Mouse (Mus musculus): Measurements from ENCODE around the gene Gm11214.

Gm11214 gene

DNA sequence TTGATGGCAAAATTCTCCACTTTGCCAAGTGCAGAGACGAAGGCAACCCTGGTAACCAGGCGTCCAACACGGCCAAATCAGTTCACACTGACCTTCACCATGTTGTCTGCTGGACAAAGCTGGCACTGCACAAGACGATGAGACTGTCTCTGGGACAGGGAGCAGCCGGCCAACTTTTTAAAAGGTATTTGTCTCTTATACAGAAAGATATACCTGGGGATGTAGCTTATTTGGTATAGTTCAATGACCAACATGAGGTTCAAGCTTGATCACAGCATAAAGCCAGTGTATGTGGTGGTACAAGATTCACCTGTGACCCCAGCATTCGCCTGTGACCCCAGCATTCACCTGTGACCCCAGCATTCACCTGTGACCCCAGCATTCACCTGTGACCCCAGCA lies at the start of gene Gm11214:
Gene Gm11214 (minus strand): TSS at position 101 of the 400 bp plus-strand sequence.
- DNase-seq = no peak

DNA sequence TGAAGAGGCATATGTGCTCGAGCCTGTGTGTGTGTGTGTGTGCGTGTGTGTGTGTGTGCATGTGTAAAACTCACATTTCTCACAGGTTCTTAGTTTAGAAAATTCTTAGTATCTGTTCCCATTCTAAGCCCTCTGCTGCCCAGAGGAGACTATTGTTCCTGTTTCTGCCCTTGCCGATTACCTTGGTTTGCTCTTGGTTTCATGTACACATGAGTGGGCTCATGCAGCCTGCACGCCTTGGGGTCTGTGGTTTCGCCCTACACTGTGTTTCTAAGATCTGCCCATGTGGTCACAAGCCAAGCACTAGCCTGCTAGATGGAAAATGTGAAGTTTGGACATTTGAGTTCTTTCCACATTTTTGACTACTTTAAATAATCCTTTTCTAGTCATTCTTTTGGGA lies 48.7 kb upstream of the Gm11214 start:
- DNase-seq = peak; percentile 8 to 20

- no peak for DNase-seq
These were observed 47.4 kb upstream of the Gm11214 start for GRCm38 (mm10) chr4:63710431-63711220.

- DNase-seq = no peak
These were observed 43.2 kb upstream of the Gm11214 start for GRCm38 (mm10) chr4:63706279-63706971.

DNA sequence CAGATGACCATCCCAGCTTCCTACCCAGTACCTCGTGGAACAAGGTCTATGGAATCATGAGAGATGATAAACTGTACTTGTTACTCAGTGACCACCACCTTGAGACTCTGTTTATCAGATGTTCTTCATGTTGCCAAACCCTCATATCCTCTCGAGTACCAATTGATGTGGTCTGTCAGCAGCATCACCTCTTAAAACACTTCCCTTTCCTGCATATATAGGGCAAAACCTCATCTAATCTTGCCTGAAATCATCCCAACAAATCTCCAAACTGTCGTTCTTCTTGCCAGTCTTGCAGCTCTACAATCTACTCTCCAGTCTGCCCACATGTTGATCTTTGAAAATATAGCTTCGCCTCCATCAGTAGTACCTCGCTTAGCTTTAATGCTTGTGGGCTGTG lies 41.1 kb upstream of the Gm11214 start:
- no peak for DNase-seq

DNA sequence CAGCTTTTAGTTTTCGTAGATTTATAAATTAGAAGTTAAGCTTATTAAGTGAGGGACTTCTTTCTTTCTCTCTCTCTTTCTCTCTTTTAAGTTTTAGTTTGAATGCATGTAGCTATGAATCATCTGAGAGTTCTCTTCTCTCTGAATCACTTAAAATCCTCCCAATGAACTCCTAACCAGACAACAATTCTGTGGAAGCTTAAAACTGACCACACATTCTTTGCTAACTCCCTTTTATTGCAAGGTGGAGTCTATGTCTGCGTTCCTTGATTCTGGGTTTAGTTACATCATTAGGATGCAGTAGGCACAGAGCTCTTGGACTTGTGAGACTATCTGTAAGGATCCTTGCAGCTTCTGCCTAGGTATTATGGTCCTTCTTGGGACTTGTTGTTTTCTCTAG lies 40.5 kb upstream of the Gm11214 start:
- no peak for DNase-seq

GRCm38 (mm10) chr4:63702006-63702704 lies 39.0 kb upstream of the Gm11214 start:
- DNase-seq = no peak

DNA sequence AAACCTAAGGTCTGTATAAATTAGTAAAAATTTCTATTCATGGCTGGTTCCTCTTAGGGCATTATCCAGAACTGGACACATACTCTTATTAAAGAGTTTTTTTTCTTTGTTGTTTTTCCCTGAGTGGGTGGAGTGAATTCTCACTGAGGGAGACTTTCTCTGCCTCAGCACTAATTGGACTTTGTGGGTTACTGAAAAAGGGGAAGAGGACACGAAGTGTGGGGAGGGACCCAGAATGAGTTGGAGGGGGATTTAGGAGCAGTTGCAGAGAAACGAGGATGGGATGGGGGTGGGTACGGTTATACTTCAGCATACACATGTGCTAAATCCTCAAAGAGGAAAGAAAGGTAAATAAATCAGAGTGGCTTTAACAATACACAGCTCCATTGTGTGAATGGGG lies 36.6 kb upstream of the Gm11214 start:
- DNase-seq = no peak

GRCm38 (mm10) chr4:63696921-63697320 lies 33.7 kb upstream of the Gm11214 start:
- no peak for DNase-seq

- DNase-seq = no peak
These were observed 29.2 kb upstream of the Gm11214 start for GRCm38 (mm10) chr4:63692351-63692750.

DNA sequence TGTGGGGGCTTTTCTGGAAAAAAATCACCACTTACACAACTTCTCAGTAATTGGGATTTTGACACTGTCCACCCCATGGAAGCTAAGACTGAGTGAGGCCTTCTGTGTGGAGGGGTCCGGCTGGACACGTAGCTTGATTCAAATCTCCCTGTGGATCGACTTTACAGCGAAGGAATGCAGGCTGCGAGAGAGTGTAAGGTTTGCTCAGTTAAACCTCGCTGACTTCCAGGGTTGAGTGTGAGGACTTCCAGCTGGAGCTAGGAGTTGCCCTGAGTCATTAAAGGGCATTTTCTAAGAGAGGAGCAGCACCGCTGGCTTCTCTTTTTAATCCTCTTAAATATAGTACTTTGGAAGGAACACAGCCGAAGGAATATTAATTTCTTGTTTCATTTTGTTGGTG lies 24.2 kb upstream of the Gm11214 start:
- DNase-seq = no peak

- peak; percentile 23 to 39 for DNase-seq
These were observed 23.0 kb upstream of the Gm11214 start for GRCm38 (mm10) chr4:63686157-63686556.

DNA sequence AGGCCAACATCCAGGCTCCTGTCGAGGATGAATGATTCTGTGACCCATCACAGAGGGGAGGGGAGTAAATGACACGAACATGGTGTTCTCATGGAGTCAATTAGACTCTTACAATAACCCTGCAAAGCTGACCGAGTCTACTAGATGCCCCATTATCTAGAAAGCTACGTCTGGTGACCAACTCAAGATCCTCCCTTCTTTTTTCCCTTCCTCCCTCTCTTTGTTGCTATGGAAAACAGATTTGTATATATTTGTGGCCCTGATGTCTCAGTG lies 22.0 kb upstream of the Gm11214 start:
- no peak for DNase-seq

GRCm38 (mm10) chr4:63684412-63685252 lies 21.5 kb upstream of the Gm11214 start:
- DNase-seq = no peak

DNA sequence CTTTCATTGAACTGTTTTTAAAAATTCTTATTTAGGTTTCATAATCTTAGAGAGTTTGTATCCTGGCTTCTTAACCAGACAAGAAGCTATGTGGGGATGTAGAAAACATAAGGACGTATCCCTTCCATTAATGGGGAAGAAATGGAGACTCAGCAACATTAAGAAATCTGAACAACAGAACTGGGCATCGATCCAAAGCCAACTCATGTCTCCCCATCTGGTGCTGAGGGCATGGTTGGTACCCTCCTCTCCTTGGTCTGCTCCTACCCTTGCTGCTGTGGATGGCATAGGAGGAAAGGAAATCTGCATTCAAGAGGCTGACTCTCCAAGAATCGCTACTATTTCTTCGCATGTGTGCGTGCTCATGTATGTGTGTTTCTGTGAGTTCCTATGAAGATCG lies 20.5 kb upstream of the Gm11214 start:
- DNase-seq = no peak

DNA sequence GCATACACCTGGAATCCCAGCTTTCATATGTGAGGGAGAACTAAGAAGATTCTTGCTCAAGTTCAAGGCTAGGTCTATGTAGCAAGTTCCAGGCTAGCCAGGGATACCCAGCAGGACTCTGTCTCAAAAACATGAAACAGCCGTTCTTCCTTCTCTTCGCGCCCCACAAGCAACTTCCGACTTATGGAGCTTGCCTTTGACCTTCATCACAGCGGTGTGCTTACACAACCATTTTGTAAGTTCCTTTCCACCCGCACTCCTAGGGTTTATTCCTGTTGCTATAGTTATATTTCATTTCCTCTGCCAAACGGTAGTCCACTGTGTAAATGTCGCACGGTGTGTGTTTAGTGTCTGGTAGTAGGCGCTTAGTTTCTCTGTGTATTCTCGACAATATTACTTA lies 19.9 kb upstream of the Gm11214 start:
- DNase-seq = no peak

GRCm38 (mm10) chr4:63682441-63682840 lies 19.3 kb upstream of the Gm11214 start:
- no peak for DNase-seq

- no peak for DNase-seq
These were observed 18.4 kb upstream of the Gm11214 start for GRCm38 (mm10) chr4:63681557-63681956.

DNA sequence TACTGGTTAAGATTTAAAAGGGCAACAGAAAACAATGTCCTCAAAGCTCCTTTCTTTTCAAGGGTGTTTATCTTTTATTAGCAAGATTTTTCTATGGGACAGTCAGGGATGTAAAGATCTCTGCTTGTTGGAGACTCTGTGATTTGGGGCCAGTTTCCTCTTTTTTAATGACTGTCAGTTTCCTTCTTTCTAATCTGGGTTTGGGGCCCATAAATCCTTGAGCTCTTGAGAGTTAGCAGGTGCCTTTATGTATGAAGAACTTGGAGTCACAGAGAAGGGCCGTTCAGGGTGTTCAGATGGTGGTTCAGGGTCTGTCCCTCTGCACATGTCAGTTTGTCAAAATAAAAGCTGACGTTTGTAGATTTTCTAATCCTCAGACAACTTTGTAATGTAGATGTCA lies 11.9 kb upstream of the Gm11214 start:
- DNase-seq = no peak

GRCm38 (mm10) chr4:63668255-63668654 lies 5.1 kb upstream of the Gm11214 start:
- DNase-seq = peak; percentile 58 to 64

- DNase-seq = no peak
These were observed 2.6 kb upstream of the Gm11214 start for GRCm38 (mm10) chr4:63665738-63666137.

- no peak for DNase-seq
These were observed 1.3 kb downstream of the Gm11214 start for GRCm38 (mm10) chr4:63661857-63662256.

DNA sequence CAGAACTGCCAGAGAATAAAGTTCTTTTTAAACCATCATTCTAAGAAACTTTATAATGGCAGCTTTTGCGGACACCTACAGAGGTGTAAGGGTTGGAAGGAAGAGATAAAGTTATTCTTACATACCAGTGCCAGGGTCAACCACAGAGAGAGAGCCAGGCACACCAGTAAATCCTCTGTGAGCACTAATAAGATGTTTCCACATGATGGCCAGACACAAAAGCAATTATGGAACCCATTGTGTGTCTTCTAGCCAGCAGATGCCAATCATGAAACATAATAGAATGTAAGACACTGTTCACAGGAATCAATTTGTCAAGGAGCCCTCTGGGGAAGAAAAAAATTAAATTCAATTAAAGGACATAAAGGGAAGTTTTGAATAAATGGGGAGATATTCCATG lies 1.8 kb downstream of the Gm11214 start:
- DNase-seq = no peak

All from B cell, adult 2 months (primary cell).